Mouse (Mus musculus): ENCODE data around the gene Pole.

- no peak for TF ChIP-seq CTCF (IDR thresholded peaks at IDR 0.05; ENCODE audit: low read depth, low read length)
- TF ChIP-seq POLR2A (IDR thresholded peaks at IDR 0.05; ENCODE audit: borderline replicate concordance, low read depth, low read length), result no peak
Measured at GRCm38 (mm10) chr5:110362813-110363178, 76.7 kb downstream of the Pole start.

Measured in bone marrow macrophage, adult 2 months (primary cell).